Mouse (Mus musculus) megakaryocyte progenitor cell, adult 5-6 weeks (primary cell): ENCODE data around the gene Akr1a1. TPM values are rescaled to one million over a fixed set of nuclear protein-coding genes. Genes with fewer than 3 reads are reported as not detected.
"Not testable (repeated sequence)": the region's sequence is repeated elsewhere in the genome, so short reads cannot be mapped to it uniquely, and the experiment has no call there.

Experiments
- ATAC-seq: replicated peaks from 2 replicates; pipeline ENCODE4 v1.8.0; 2016; ENCODE audit warnings: mild to moderate bottlenecking, moderate TSS enrichment, inconsistent platforms; ENCODE audit not compliant: poor library complexity
- total RNA-seq, 2 experiments: library from RNA; stranded (forward) in 1 of 2; stranded (reverse) in 1 of 2; fragments of 157-497, 149-512 nt in 1 of 2; fragments of 200-1000 nt in 1 of 2; gene quantifications; 2 replicates each; pipeline versions ENCODE4 v1.2.3 to v1.2.4; 2015 to 2017

Akr1a1 gene
- total RNA-seq (2015) = 370 and 377 TPM in 2 replicates
- total RNA-seq (2017) = 591 and 829 TPM in 2 replicates

- ATAC-seq = peak; percentile 92
Observed at GRCm38 (mm10) chr4:116650924-116651796, at the start of gene Akr1a1. TSS of gene Akr1a1 (minus strand) at chr4:116651680.

GRCm38 (mm10) chr4:116700964-116701363 lies 49.5 kb upstream of the Akr1a1 start:
- ATAC-seq = no peak

GRCm38 (mm10) chr4:116698693-116699342 lies 47.3 kb upstream of the Akr1a1 start:
- peak; percentile 46 for ATAC-seq

- ATAC-seq = no peak
Observed at GRCm38 (mm10) chr4:116693785-116694184, 42.3 kb upstream of the Akr1a1 start.

GRCm38 (mm10) chr4:116692146-116692545 lies 40.7 kb upstream of the Akr1a1 start:
- no peak for ATAC-seq

- ATAC-seq = no peak
Observed at GRCm38 (mm10) chr4:116689309-116689876, 37.9 kb upstream of the Akr1a1 start.

GRCm38 (mm10) chr4:116687041-116687440 lies 35.6 kb upstream of the Akr1a1 start:
- ATAC-seq = no peak

GRCm38 (mm10) chr4:116685402-116686061 lies 34.1 kb upstream of the Akr1a1 start, which contains the start of gene Prdx1:
TSS of gene Prdx1 (plus strand) at chr4:116685544.
- ATAC-seq = peak; percentile 85

GRCm38 (mm10) chr4:116684665-116685064 lies 33.2 kb upstream of the Akr1a1 start:
- ATAC-seq = no peak

- ATAC-seq = no peak
Observed at GRCm38 (mm10) chr4:116683957-116684356, 32.5 kb upstream of the Akr1a1 start.

- not testable (repeated sequence) for ATAC-seq
Observed at GRCm38 (mm10) chr4:116680521-116680920, 29.0 kb upstream of the Akr1a1 start.

- ATAC-seq = no peak
Observed at GRCm38 (mm10) chr4:116679141-116679540, 27.7 kb upstream of the Akr1a1 start.

- ATAC-seq = no peak
Observed at GRCm38 (mm10) chr4:116677808-116678207, 26.3 kb upstream of the Akr1a1 start.

- no peak for ATAC-seq
Observed at GRCm38 (mm10) chr4:116676027-116676426, 24.5 kb upstream of the Akr1a1 start.

- not testable (repeated sequence) for ATAC-seq
Observed at GRCm38 (mm10) chr4:116674761-116675160, 23.3 kb upstream of the Akr1a1 start.

- peak; percentile 88 for ATAC-seq
Observed at GRCm38 (mm10) chr4:116672785-116673184, 21.3 kb upstream of the Akr1a1 start.

GRCm38 (mm10) chr4:116669291-116669690 lies 17.8 kb upstream of the Akr1a1 start:
- no peak for ATAC-seq

- peak; percentile 81 for ATAC-seq
Observed at GRCm38 (mm10) chr4:116668145-116668544, 16.7 kb upstream of the Akr1a1 start.

- ATAC-seq = no peak
Observed at GRCm38 (mm10) chr4:116666625-116667024, 15.1 kb upstream of the Akr1a1 start.

GRCm38 (mm10) chr4:116661998-116662397 lies 10.5 kb upstream of the Akr1a1 start:
- ATAC-seq = no peak

- ATAC-seq = no peak
Observed at GRCm38 (mm10) chr4:116660829-116661228, 9.3 kb upstream of the Akr1a1 start.
